Mouse (Mus musculus) cerebellum, adult 18-20 months (tissue): ENCODE data around the gene Eno2.

Experiments used
- DNase-seq, 2 experiments: peaks; one replicate each; pipeline ENCODE4 v3.0.0; 2021

Gene Eno2

DNA sequence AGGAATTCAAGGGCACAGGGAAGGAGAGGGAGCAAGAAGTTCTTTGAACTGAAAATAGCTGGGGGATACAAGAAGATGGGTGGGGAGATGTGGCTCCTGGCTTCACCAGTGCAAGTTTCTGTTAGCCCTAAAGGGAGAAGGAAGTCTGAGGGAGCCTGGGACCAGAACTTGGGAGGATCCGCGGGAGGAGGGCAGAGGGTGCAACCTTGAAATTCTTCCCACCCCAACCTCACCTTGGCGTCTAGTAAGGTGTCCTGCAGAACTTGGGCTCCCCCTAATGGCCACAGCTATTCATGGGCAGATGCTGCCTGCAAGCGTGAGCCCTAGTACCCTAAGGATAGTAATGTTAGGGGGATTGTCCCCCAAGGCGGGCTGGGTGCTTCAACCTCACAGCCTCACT is 10.2 kb downstream of the Eno2 start:
- peak; percentile 88 to 90 for DNase-seq

DNA sequence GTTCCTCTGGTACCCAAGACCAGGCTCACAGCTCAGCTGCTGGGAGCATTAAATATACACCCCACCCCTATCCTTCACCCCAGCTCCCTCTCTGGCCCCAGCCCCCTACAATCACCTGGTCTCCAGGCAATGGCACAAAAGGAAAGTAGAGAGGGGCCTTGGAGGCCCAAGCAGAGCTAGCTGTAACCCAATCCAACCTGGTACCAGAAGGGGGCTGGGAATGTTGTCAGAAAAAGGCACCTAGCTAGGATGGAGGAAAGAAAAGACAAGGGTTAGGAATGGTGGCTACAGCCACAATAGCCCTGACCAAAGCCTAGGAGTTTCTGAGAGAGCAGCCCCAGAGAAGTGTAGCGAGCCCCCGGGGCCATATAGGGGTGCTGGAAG is 10.6 kb downstream of the Eno2 start:
- no peak for DNase-seq

DNA sequence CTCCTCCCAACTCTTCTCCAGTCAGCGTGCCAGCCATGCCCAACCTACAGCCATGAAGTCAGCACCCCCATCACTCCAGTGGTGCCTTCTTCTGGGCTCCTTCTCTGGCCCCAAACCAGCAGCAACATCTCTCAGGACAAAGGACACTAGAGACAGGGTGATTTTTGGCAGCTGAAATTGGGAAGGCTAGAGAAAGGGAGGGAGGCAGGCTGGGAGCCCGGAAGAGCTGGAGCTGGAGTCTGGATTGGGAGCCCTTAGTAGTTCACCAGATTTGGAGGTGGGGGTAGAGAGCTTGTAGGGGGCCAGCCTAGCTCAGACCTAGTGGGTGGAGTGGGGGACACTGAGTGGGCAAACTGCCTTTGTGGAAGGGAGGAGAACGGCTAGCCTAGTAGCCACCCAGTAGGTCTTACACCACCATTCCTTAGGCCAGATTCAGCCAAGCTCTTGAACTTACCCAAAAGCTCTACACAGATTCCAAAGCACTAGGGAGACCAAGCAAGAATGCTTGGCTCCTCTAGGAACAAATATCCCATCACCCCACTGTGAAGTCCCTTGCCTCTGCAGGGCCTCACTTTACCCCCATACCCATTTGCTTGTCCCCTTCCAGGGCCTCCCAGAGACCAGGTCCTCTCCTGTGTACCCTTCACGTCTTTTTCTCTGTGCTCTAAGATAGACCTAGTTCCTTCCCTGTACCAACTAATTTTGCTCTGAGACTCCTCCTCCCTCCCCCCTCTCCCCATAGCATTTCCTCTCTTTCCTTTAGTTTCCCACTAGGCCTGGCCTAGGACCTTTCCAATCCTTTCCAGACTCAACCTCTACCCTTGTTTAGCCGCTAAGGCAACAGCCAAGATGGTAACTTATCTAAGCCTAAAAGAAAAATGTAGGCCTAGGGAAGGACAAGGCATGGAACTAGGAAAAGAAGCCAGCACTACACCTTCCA is 11.3 kb downstream of the Eno2 start:
- DNase-seq, result peak; percentile 75 to 77

DNA sequence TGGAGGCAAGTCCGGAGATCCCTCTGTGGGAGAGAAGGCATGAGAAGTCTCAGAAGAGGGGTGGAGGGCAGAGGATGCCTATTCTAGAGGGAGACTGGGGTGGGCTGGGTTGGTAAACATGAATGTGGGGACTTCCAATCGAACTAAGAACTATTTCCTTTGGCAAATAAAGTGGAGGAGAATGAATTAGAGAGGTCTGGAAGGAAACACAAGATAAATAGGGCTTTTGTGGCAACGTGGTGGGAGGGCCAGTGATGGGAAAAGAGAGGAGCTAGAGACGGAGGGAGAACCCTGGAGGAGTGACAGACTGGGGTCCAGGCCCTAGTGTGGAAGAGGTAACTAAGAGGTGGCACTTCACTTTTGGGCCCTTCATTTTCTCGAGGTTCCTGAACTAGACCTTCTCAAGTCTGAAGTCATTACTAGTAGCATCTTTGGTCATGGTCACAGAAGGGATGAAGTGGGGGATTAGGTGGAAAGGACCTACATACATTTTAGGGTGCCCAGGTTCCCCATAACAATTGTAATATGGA is 12.1 kb downstream of the Eno2 start:
- DNase-seq, result no peak

DNA sequence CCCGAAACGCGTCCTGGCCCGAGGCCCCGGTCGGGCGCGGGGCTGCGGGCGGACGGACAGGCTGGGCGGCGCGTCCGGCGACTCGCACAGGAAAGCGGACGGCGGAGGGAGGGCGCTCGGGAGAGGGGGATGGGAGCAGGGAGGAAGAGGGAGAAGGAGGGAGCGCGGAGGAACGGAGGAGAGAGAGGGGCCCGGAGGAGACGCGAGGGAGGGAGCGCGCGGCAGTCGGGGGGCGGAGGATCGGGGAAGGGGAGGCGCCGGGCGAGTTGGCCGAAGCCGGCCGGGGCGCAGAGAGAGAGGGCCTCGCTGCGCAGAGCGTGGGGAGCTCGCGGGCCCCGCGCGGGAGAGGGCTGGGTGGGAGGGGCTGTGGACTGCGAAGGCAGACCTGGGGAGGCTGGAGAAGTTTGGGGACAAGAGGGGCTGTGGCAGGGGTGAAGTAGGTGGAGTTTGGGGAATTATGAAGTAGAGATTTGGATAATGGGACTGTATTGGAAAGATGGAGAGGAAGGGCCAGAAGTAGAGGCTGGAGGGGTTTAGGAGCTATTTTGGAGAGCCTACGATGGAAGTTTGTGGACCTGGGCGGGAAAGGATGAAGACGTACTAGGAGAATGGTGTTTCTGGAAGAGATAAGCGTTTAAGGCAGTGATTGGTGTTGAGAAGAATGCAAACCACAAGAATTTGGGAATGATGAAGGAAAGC is 12.7 kb downstream of the Eno2 start:
- peak; percentile 86 to 91 for DNase-seq

DNA sequence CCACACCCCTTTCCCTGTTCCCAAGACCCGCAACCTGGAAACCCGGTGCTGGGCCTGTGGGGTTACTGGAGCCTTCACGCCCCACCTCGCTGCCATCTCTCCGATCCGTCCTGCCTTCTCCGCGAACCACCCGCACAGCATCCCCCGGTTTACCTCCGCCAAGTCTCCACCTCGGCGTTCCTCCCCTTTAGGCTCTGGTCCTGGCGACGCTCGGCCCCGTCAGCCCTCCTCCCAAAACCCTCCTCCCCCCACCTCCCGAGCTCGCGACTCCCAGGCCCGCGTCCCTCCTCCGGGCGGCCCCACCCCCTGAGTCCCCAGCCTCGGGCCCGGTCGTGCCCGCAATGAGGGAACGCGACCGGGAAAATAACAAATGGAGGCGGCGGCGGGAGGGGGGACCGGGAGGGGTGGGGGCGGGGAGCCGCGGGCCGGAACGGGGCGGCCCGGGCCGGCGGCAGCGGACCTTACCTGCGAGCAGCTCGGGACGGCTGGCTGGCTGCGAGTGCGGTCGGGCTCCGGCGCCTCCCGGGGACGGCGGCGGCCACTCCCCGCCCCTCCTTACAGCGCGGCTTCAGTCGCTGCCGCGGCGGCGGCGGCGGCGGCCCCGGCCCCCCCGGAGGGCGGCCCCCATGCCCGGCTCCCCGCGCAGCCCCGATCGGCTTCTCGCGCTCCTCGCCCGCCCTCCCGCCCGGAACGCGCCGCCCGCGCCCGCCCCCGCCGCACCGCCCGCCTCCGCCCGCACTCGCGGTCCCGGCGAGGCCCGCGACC is 13.5 kb downstream of the Eno2 start, which contains the start of the genes Gm45234 and Atn1:
Gene Gm45234 (minus strand): TSS at position 191 of the 765 bp plus-strand sequence.
Gene Atn1 (minus strand): TSS at position 694 of the 765 bp plus-strand sequence.
- peak; percentile 76 to 78 for DNase-seq

DNA sequence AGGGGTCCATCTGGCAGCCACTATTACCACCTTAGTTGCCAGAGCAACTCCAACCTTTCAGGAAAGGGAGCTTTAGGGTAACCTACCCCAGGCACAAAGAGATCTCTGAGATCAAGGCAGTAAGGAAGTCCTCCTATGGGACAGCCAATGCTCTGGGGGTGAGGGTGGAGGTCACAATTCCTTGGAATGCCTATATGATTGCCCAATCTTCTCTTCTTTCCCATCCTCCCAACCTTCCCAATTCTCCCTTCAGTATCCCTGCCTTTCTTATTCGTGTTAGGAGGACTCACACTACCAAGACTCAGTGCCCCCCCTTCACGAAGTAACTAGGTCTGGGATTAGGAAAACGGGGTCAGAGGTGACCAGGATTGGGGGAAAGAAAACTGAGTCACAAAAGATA is 14.2 kb downstream of the Eno2 start:
- DNase-seq, result no peak

DNA sequence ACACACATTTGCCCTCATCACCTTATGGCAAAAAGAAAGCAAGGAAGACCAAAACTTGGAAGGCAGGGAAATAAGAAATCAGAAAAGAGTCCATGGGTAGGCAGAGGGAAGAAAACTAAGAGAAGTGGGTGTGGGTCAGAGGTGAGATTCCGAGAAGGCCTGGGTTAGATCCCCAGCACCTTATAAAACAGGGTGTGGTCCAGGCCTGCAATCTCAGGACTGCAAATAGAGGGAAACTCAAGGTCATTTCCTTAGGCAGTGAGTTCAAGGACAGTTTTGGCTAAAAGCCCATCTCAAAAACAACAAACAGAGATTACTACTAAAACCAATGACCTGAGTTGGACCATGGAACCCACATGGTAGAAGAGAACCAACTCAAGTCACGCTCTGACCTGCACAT is 15.6 kb downstream of the Eno2 start:
- no peak for DNase-seq

DNA sequence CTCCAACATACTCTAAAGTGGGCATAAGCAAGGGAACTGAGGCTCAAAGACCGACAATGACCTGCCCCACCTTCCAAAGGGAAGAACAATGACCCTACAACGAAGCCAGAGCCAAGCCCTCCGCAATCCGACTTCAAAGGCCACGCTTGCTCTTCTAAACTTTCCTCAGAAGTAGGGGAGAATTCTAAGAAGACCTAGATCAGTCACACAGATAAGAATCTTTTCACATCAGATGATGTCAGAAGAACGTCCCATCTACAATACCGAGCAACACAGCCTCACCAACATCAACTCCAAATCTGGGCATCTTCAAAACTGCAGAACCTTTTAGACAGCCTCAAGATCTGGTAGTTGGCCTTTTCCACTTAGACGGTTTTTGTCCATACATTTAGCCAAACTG is 19.1 kb downstream of the Eno2 start:
- DNase-seq, result no peak

DNA sequence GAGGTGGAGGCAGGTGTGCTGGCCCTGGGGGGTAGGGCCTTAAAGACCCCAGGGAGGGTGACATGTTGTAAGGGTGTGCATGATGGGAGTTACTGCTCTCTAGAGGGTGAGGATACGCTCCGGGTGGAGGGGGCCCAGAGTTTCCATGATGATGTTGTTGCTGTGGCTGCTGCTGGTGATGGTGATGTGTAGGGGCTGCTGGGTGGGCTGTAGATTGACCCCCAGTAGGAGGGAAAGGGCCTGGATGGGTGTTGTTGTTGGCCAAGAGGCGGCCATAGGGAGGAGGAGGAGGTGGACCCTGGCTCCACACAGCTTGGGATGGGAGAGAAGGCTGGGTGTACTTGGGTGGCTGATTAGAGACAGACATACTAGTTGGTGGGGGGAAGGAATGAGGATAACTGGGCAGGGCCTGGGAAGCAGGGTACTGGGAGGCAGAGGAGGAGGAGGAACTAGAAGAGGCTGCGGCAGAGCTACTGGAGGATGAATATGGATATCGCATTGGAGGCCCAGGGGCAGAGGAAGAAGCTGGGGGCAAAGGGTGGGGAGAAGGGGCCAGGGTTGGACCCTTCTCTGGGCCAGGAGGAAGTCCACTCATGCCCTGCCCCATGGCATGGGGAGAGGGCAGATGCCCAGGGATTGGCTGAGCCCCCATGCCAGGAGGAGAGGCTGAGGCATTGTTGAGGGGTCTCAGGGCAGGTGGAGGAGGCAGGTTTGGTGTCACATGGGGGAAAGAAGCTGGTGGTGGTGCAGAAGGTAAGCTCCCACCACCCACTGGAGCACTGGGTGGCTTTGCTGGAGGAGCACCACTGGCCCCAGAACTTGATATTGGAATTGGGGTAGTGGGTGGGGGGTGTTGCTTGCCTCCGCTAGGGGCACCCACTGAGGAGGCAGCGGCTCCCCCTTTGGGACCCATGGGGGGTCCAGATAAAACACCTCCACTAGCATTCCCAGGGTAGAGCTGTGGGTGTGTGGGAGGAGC is 22.5 kb downstream of the Eno2 start:
- DNase-seq, result peak in 1 of 2 experiments; percentile 39

DNA sequence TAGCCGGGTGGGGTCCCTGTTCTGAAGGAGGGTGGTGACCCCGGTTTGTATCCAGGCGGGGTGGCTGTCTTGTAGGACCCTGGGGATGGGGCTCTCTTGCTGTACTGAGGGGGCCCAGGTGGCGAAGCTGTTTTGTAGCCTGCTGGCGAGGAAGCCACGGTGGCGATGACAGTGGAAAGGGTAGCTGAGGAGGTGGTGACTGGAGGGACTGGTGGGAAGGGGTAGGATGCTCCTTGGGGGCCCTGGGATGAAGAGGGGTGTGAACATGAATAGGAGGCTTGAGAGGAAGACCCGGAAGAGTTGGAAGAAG is 23.2 kb downstream of the Eno2 start:
- DNase-seq, result peak in 1 of 2 experiments; percentile 51

DNA sequence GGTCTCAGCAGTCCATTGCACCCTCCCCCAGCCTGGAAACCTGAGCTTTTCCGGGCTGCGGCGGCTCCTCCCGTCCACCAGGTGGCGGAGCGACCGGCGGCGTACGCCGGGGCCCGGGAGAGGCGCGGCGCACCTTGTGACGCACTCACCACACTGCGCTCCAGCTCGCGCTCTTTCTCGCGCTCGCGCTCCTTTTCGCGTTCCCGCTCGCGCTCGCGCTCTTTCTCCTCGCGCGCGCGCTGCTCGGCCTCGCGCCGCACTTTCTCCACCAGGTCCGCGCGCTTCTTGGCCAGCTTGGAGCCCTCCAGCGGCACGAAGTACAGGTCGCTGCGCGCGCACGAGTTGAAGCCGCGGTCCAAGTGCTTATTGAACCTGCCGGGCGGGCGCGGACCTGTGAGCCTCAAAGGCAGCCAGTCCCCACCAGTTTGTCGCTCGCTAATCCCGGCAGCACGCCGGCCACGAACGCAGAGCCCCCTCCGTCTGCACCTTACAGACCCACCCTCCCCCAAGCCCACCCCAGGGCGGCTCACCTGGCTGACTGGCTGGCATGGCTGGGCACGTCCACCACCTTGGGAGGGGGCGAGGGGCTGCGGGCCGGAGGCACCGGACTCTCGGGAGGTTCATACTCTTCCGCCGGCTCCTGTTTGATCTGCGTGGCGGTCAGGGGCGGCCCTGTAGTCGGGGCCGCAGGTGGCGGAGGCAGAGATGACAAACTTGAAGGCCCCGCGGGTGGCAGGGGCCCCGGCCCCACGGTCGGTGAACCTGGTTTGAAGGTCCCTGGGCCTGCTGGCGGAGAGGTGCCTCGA is 23.8 kb downstream of the Eno2 start:
- DNase-seq, result peak; percentile 94 to 98

DNA sequence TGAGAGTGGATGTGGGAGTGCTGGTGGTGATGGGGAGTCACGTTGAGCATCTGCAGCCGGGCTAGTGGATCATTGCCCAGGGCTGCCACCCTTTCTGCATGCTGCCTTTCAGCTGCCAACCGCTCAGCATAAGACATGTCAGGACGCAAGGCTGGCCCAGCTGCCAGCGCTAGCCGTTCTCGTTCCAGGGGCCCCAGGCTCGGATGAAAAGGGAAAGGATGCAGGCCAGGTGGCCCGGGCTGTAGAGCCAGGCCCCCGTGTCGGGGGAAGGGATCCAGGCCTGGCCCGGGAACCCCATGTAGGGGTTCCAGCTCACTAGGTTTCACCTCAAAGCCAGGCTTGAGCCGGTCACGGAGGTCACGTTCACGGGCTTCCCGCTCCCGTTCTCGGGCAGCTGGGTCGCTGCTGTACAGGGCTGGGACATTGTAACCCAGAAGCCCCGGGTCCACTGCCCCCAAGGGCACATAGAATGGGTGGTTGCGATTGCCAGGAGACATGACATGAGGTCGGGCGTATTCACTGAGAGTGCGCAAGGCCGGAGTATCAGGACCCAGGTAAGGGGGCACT is 24.6 kb downstream of the Eno2 start:
- peak; percentile 65 to 72 for DNase-seq

DNA sequence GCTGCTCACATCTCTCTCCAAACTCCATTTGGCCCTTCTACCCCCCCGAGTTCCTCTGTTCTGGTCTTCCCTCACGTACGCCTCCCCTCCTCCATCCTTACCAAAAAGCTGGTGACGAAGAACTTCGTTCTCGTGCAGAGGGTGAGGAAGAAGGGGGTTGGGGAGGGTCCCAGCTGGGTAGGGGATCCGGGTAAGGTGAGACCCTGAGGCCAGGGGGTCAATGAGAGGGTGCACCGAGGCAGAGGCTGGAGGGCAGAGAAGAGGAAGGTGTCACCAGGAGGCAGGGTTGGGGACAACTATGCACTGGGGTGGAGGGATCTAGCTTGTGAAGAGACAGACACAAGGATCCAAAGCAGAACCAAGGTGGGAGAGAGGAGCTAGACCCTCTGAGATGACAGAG is 25.8 kb downstream of the Eno2 start:
- DNase-seq, result peak; percentile 17 to 37

DNA sequence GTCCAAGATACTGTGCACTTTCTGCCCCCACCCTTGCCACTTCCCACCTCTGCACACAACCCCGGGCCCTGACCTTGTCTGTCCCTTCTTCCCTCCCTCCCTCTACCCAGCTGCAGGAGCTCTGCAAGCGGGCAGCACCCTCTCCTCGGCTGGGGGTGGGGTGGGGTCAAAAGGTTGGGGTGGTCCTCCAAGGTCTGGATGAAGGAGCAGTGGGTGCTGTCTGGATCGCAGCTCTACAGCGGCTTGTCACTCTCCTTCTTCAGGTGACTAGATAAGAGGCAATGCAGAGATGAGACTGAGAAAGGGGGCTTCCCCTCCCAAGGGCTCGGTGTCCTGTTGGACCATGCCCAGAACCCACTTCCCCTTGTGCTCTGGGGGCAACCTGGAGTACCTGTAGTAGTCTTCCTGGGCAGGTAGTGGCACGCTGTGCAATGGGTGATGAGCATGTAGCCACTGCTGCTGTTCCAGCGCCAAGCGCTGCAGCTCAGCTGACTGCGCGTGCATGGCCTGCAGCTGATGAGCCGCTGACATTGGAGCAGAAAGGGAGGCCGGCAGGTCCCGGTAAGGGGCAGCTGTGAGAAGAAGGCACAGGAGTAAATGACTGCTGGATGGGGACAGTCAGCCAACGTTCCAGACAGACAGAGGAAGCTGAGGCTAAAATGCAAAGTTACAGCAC is 26.5 kb downstream of the Eno2 start:
- peak; percentile 31 to 36 for DNase-seq

DNA sequence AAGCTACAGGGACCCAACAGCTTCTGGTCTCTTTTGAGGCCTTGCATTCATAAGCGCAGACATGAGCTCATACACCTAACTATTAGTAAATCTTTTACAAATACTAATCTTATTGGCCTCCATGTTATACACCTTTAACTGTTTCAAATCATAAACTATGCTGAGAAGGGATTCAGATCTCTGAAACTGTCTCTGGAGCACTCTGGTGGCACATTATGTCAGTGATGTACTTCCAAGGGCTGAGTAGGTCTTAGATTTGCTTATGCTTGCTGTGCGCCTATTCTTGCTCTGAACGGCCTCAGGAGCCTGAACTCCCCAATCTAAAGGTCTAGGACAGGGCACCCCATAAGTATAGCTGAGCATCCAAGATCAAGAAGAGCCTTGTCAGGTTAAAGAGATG is 27.6 kb downstream of the Eno2 start:
- DNase-seq, result peak in 1 of 2 experiments; percentile 24

DNA sequence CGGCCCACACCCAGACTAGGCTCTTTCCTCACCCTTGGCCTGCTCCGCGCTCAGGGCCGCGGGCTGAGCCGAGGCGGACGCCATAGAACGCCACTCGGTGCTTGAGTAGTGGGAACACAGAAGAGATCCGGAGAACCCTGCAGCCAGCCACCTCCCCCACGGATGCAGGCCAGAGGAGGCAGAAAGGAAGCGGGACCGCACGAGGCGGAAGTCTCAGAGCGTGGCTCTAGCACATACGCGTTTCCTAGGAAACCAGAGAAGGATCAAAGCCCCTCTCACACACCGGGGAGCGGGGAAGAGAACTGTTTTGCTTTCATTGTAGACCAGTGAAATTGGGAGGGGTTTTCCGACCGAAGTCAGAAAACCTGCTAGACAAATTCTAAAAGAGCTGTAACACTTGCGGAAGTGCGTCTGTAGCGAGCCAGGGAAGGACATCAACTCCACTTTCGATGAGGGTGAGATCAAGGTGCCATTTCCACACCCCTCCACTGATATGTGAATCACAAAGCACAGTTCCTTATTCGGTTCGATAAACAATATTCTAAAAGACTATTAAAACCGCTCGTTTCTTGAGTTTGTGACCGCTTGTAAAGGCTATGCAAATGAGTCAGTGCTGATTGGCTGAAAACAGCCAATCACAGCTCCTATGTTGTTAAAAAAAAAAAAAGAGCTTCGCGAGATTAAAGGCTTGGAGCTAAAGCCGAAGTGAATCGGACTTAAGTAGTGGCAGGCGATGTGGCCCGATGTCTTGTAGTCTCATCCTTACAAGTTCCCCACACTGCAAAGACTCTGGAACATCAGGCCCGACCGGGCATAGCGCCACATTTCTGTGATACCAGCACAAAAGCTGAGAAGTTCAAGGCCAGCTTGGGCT is 28.3 kb downstream of the Eno2 start, which contains the start of gene Grcc10:
Gene Grcc10 (minus strand): TSS at position 487 of the 874 bp plus-strand sequence.
- DNase-seq, result peak; percentile 84 to 88

DNA sequence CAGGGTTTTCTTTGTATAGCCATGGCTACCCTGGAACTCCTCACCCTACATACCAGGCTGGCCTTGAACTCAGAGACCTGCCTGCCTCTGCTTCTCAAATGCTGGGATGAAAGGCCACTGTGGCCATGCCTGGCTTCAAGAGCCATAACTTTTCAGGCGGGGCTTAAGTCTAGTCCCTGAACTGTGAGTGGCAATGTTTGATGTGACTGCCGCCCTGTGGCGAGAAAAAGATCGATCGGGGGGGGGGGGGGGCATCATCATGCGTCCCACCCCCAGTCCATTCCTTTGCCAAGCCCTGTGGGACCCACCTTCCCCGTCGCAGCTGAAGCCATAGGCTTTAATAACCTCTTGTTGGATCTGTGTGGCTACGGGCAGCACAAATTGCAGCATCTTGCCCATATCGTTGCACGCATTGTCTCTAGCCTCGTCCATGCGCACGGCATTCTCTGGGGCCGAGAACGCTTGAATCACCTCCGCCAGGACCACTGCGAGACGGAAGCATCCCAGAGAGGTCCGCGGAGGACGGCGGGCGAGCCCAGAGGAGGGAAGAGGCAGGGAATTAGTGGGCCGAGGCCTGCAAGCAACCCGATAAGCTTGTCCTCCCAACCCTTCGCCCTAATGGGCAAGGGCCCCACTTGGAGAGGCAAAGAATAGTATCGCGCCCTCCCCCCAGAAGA is 29.1 kb downstream of the Eno2 start:
- peak; percentile 50 to 74 for DNase-seq
